Mouse (Mus musculus) kidney, adult 8-10 months (tissue): ENCODE data around the gene Crlf2.
A peak's percentile ranks its signal among the peaks of the same experiment; 100 is the strongest.

ENCODE experiments used
- DNase-seq, 2 experiments: peaks; one replicate each; pipeline ENCODE4 v3.0.0; 2022

The Crlf2 gene

DNA sequence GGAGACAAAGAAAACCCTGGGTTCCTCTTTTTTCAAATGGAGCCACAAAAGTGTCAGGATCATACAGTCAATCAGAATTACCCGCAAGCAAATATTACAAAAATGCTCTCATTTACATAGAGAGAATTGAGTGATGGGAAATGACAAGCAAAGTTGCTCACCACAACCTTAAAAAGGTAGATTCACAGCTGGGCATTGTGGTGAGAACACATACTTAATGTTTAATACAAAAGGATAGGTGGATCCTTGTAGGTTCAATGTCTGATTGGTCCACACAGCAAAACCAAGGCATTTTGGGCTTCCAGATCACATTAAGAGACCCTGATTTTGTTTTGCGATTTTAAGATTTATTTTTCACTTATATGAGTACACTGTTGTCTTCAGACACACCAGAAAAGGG, 11.7 kb downstream of the Crlf2 start:
- DNase-seq: no peak

DNA sequence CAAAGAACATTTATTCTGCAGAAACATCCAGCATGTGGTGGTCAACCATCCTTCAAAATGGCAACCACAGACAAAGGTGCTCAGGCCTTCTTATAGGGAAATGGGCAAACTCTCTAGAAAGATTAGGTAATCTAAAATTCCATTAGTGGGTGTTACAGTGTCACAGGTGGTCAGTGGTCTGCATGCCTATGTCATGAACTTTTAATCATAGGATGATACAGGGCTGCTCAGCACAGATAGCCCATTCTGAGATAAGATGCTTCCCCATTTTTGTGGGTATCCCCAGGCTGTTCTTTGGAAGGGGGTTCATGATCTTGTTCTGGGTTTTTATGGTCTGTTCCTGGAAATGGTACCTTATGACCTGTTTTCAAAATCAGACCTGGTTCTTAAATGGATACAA, 49.1 kb downstream of the Crlf2 start:
- DNase-seq: no peak

DNA sequence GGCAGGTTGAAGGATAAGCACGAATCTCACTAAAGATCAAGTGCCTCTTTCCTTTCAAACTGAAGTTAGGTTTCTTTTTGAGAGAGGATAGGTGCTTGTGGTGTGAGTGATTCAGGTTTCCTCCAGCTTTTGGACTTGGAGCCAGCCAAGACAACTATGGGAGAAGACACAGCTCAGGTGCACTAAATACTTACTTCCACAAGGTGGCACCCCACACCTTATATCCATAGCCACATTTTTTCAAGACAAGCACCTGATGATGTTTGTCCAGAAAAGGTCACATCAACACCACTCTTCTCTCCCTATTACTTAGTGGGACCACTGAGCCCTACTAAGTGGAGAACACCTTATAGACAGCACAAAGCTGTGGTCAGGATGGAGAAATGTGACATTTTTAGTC, 52.1 kb downstream of the Crlf2 start:
- peak; percentile 13 to 14 for DNase-seq
